Mouse (Mus musculus) heart, postnatal 36 days (tissue): ENCODE measurements around the gene Gm17677. TPM values are rescaled to one million over a fixed set of nuclear protein-coding genes. Genes with fewer than 3 reads are reported as not detected.

Source experiments
- DNase-seq, 2 experiments: peaks; one replicate each; pipeline ENCODE4 v3.0.0; 2021 to 2022
- intact Hi-C: fragments of 180-260 bp; cut with DNase I; formaldehyde crosslinking; loops from one replicate; pipeline ENCODE4 v1.15.1; 2025
- total RNA-seq, 2 experiments: library from RNA; stranded (reverse); gene quantifications; 2 replicates each; pipeline ENCODE4 v1.2.3; 2021

The Gm17677 gene
- total RNA-seq = not detected

GRCm38 (mm10) chr9:35740749-35741148 lies at the start of gene Gm17677:
Gene Gm17677, plus strand, starts transcription at chr9:35741049.
- intact Hi-C loops = no loop called here

GRCm38 (mm10) chr9:35691924-35692323 lies 48.9 kb upstream of the Gm17677 start:
- no peak for DNase-seq
- intact Hi-C loops = no loop called here

More at GRCm38 (mm10) chr9:35740749-35741148, at the start of gene Gm17677:
- DNase-seq = no peak

GRCm38 (mm10) chr9:35707265-35707664 lies 33.6 kb upstream of the Gm17677 start:
- intact Hi-C loops = loop anchor here (2.0 kb wide), 1 partner anchor 112 kb away; no protein-coding TSS in a partner anchor
- DNase-seq = no peak

GRCm38 (mm10) chr9:35756843-35757242 lies 16.0 kb downstream of the Gm17677 start:
- DNase-seq = no peak
- intact Hi-C loops = no loop called here

- intact Hi-C loops = no loop called here
- no peak for DNase-seq
These were observed 37.2 kb downstream of the Gm17677 start, which contains the start of gene Gm17727 for GRCm38 (mm10) chr9:35778009-35778408. Gene Gm17727, minus strand, starts transcription at chr9:35778109.

GRCm38 (mm10) chr9:35790001-35790400 lies 49.2 kb downstream of the Gm17677 start, which contains the start of the genes Gm27235 and D730048I06Rik:
Gene Gm27235, minus strand, starts transcription at chr9:35790101.
Gene D730048I06Rik, minus strand, starts transcription at chr9:35790112.
- intact Hi-C loops = no loop called here
- DNase-seq = no peak

Other genes starting within 250 kb of the Gm17677 start
- not detected for gene Gm1113, start 222.8 kb upstream of the Gm17677 start, total RNA-seq
- not detected for gene Ddx25, start 182.5 kb upstream of the Gm17677 start, total RNA-seq
- 1 to 10 TPM; 6.6 to 6.7 TPM for gene Pus3, start 182.5 kb upstream of the Gm17677 start, total RNA-seq
- gene Pate2, start 170.8 kb upstream of the Gm17677 start, total RNA-seq = not detected
- gene Hyls1, start 170.7 kb upstream of the Gm17677 start, total RNA-seq = 1 to 10 TPM; 1.6 to 2.4 TPM
- gene Pate4, start 129.1 kb upstream of the Gm17677 start, total RNA-seq = not detected
- gene Pate3, start 92.8 kb upstream of the Gm17677 start, total RNA-seq = not detected
- not detected for gene Pate1, start 53.7 kb upstream of the Gm17677 start, total RNA-seq
- gene Gm17727, start 37.1 kb downstream of the Gm17677 start, total RNA-seq = not detected
- not detected for gene Gm27235, start 49.1 kb downstream of the Gm17677 start, total RNA-seq
- not detected for gene D730048I06Rik, start 49.1 kb downstream of the Gm17677 start, total RNA-seq
- gene 9230110F15Rik, start 103.1 kb downstream of the Gm17677 start, total RNA-seq = not detected
- gene 9230113P08Rik, start 167.4 kb downstream of the Gm17677 start, total RNA-seq = not detected